Mouse (Mus musculus) frontal cortex, postnatal 14 days (tissue): ENCODE data around the gene Rgs6.

ENCODE experiments used
- DNase-seq, 2 experiments: peaks; one replicate each; pipeline ENCODE4 v3.0.0; 2022; ENCODE audit warnings: low spot score in 2 of 2

Gene Rgs6

GRCm38 (mm10) chr12:83034859-83035569 lies 446.9 kb downstream of the Rgs6 start:
- no peak for DNase-seq

- peak; percentile 41 to 42 for DNase-seq
These were observed 449.9 kb downstream of the Rgs6 start for GRCm38 (mm10) chr12:83037798-83038560.

GRCm38 (mm10) chr12:83038779-83039178 lies 450.7 kb downstream of the Rgs6 start:
- DNase-seq: no peak

- no peak for DNase-seq
These were observed 451.8 kb downstream of the Rgs6 start for GRCm38 (mm10) chr12:83039859-83040258.

GRCm38 (mm10) chr12:83043980-83044620 lies 456.0 kb downstream of the Rgs6 start:
- DNase-seq: no peak

- no peak for DNase-seq
These were observed 456.5 kb downstream of the Rgs6 start for GRCm38 (mm10) chr12:83044621-83044990.

- peak; percentile 10 to 15 for DNase-seq
These were observed 457.0 kb downstream of the Rgs6 start for GRCm38 (mm10) chr12:83045001-83045531.

- no peak for DNase-seq
These were observed 458.6 kb downstream of the Rgs6 start for GRCm38 (mm10) chr12:83046734-83047133.

- DNase-seq: no peak
These were observed 459.6 kb downstream of the Rgs6 start for GRCm38 (mm10) chr12:83047710-83048109.

GRCm38 (mm10) chr12:83050514-83050913 lies 462.4 kb downstream of the Rgs6 start:
- no peak for DNase-seq

- no peak for DNase-seq
These were observed 464.3 kb downstream of the Rgs6 start for GRCm38 (mm10) chr12:83052391-83052790.

GRCm38 (mm10) chr12:83055690-83056089 lies 467.6 kb downstream of the Rgs6 start:
- DNase-seq: no peak

GRCm38 (mm10) chr12:83066426-83066825 lies 478.3 kb downstream of the Rgs6 start:
- DNase-seq: no peak

- DNase-seq: no peak
These were observed 482.8 kb downstream of the Rgs6 start for GRCm38 (mm10) chr12:83070848-83071247.

- DNase-seq: no peak
These were observed 484.2 kb downstream of the Rgs6 start for GRCm38 (mm10) chr12:83072181-83072887.

GRCm38 (mm10) chr12:83072951-83073878 lies 485.1 kb downstream of the Rgs6 start:
- DNase-seq: no peak

- no peak for DNase-seq
These were observed 485.8 kb downstream of the Rgs6 start for GRCm38 (mm10) chr12:83073879-83074368.

- DNase-seq: no peak
These were observed 488.1 kb downstream of the Rgs6 start for GRCm38 (mm10) chr12:83076179-83076578.

GRCm38 (mm10) chr12:83077486-83077885 lies 489.4 kb downstream of the Rgs6 start:
- DNase-seq: no peak

GRCm38 (mm10) chr12:83083427-83083826 lies 495.3 kb downstream of the Rgs6 start:
- DNase-seq: no peak

GRCm38 (mm10) chr12:83084614-83085013 lies 496.5 kb downstream of the Rgs6 start:
- no peak for DNase-seq
